ENCODE assay signal across 8 mouse cellular contexts in the genomic region with DNA sequence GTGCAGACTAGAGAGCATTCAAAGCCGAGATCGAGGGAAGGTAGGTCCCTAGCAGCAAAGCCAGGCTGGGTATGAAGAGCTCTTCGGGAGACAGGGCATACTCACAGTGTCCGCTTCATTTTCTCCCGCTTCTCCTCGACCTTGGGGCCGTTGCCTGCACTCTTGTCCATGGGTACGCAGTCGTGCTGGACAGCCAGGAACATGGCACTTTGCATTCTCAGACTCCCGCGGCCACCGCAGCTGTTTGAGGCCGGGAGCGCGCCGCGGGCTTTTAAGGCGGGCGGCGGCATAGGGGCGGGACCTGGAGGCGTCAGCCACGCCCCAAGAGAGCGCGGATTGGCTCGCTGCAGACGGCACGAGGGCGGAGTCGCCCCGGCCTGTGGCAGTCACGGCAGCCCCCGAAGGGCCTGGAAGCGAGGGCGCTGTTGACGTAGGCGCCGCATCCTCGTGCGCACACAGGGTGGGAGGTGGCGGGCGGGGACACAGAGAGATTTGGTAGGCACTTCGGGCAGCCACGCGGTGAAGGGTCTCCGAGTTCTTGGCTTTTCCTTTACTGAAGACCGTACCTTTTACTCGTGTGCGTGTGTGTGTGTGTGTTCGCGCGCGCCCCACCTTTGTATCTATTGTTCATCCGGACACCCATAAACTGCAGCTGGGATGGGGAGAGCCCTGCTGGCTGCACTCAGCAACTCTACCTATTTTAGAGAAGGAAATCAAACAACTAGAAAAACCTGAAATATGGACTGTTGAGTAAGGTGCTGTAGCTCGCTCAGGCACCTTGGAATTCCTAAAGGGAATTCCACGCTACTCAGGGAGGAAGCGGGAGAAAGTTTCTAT. TPM values are rescaled to one million over a fixed set of nuclear protein-coding genes. Genes with fewer than 3 reads are reported as not detected.
DNase-seq lines count a peak whose midpoint lies in the region; ATAC-seq lines count a peak whose summit lies in the region.

Rgs2 (minus strand) TSS at position 258 of the 837 bp plus-strand sequence.

- H3K9me3 ChIP-seq in hindbrain, embryonic 12.5 days (replicated peaks), result no peaks in the 10 kb centered on the region

- peak; percentile 75 for DNase-seq in MEL-GATA-1-ER (ENCODE audit: extremely low read depth, low read depth)
- peak; percentile 95 for DNase-seq in cerebellum, adult 9-10 months
- peak; percentile 89 to 96 for DNase-seq in frontal cortex, adult 2 months (ENCODE audit: extremely low spot score in 1 of 2, low spot score in 1 of 2)
- peak; percentile 95 to 96 for DNase-seq in layer of hippocampus, postnatal 14 days (ENCODE audit: low spot score in 2 of 2)
- peak; percentile 96 for DNase-seq in lung, postnatal 14 days
- peak; percentile 77 for DNase-seq in retina, adult 2 months (ENCODE audit: low read depth, low spot score)
- DNase-seq in thymus, postnatal 36 days, result peak; percentile 97 to 98

- H3K27ac ChIP-seq in hindbrain, embryonic 12.5 days, result peak within 1 kb of the TSS; percentile 84

- H3K4me3 ChIP-seq in hindbrain, embryonic 12.5 days, result peak within 1 kb of the TSS; percentile 61

- peak; percentile 99 for ATAC-seq in hindbrain, embryonic 12.5 days (ENCODE audit: low FRiP score)

- H3K9ac ChIP-seq in hindbrain, embryonic 12.5 days, result peak within 1 kb of the TSS; percentile 71

- H3K27me3 ChIP-seq in hindbrain, embryonic 12.5 days, result no peaks in the 10 kb centered on the region

- peak within 1 kb of the TSS; percentile 82 for H3K4me2 ChIP-seq in hindbrain, embryonic 12.5 days (replicated peaks)

- under 1% methylated on average over 57 of the region's 57 CpGs for WGBS in hindbrain, embryonic 12.5 days

- H3K4me1 ChIP-seq in hindbrain, embryonic 12.5 days, result peaks cover 14% of the 10 kb centered on the region

- H3K36me3 ChIP-seq in hindbrain, embryonic 12.5 days, result peaks cover 15% of the 10 kb centered on the region

RNA-seq across cellular contexts. Expression of gene Rgs2, which starts in this region (rescaled TPM):
- polyA plus RNA-seq in frontal cortex, adult 2 months (2012; rRNA removed), result 29.9 and 33.7 TPM in 2 replicates
- 108 and 118 TPM in 2 replicates for polyA plus RNA-seq in hindbrain, embryonic 12.5 days (2016; fragmentation: Nextera tagmentation; extraction: Ambion mirVana)
- total RNA-seq in layer of hippocampus, postnatal 14 days (2021), result 10 to 100 TPM; 34.8 to 42.8 TPM

Comparison
In these comparisons a context has a peak if more than half of its experiments do, and no peak if none do; other contexts are left out.
1. Peak in every context shown above with its lines: DNase-seq, ATAC-seq, H3K4me3 ChIP-seq and H3K27ac ChIP-seq.